Mouse (Mus musculus) brain, adult 2 months (tissue): ENCODE measurements around the gene Spcs3.
A peak's percentile ranks its signal among the peaks of the same experiment; 100 is the strongest.

ENCODE experiments used
- DNase-seq: peaks from one replicate; pipeline ENCODE4 v3.0.0; 2011; ENCODE audit warnings: low read depth, low spot score

Gene Spcs3

DNA sequence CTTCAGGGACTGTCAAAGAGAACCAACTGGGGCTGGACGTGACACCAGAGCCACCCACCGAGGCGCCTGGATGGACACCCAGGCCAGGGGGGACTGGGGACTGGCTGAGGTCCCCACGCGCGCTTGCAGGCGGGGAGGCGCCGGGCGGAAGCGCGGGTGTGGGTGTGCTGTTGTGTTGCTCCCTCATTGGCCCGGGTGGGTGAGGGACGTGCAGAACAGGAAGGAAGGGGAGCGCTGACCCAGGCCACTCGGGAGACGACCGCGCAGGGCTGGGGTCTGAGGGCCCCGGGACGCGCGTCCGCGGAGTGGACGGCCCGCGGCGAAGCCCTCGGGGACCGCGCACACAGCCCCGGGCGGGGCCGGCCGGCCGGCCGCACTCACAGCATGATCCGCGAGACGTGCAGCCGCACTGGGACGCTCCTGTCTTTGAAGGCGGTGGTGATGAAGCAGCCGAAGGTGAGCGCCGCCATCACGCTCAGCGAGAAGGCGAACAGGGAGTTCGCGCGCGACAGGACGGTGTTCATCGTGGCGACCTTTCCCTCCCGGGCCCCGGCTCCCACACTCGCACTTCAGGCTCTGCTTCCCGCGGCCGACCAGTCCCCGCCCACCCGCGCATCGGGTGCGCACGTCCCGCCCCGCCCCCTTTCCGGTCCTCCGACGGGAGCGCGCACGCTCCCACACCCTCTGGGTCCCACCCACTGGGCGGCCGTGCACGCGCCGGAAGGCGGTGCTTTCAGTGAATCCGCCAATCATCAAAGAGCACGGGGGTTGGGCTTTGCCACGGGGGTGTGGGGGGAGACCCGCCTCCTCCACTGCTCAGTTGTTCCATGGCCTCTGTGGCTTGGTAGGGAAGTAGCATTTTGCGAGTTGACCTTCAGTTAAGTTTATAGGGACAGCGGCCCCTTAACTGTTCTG lies at the start of gene Spcs3, which contains the start of gene Asb5:
Gene Spcs3, minus strand, starts transcription at position 617 of the 915 bp plus-strand sequence.
Gene Asb5, plus strand, starts transcription at position 199 of the 915 bp plus-strand sequence.
- peak; percentile 98 for DNase-seq

DNA sequence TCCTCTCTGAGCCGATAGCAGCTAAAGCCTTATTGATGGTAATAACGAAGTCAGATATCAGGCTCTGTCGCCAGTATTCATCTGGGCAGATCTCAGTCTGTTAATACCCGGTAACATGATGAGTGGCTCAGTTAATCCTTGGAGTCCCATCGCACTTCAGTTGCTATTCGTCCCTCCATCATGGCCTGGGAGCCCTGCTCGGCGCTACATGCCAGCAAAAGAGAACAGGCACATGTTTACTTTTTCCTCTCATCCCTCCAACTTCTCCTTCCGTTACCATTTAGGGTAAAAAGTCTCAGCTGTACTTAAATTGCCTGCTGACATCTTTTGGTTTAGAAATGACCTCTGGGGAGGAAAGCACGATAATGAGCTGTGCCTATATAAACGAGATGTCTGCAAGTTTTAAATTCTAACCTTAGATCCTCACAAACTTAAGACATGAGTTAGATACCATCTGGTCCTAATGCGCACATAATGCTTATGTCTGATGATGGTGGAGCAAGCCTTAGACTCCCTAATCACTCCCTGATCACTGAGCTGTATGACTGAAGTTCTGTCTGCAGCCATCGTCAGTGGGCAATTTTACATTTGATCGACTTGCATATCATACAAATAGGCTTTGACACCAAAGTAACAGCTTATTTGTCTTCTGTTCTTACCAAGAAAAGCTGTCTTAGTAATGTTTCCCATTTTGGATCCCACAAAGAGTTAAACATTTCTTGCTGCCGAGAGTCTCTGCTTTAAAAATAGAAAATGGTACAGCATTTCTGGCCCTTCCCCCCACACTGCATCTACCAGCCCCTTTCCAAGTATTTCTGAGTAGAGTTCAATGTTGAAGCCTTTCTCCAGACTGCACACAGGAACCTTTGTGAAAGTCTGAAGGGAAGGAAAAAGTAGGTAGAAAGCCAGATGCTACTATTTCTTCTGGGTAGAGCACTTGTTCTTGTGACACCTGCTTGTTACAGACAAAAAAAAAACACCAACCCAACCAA lies 41.1 kb upstream of the Spcs3 start:
- DNase-seq, result no peak

DNA sequence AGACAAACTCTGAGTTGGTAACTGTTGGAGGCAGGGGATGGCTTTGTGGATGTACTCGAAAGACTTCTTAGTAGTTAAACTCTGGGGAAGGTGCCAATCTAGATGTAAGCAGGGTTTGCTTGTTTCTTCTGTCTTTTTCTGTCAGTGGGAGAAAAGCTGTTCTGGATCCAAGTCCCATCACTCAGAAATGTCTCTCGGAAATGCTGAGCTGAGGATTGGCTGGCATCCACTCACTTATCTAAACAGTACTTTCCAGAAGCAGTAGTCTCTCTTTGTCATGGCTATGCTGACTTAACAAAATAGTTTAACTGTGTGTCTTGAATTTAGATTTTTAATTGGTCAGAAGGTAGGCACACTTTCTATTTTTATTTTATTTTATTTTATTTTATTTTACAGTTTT lies 37.4 kb upstream of the Spcs3 start:
- DNase-seq, result peak; percentile 40

- DNase-seq, result no peak
Measured at GRCm38 (mm10) chr8:54565603-54566260, 35.9 kb upstream of the Spcs3 start.

DNA sequence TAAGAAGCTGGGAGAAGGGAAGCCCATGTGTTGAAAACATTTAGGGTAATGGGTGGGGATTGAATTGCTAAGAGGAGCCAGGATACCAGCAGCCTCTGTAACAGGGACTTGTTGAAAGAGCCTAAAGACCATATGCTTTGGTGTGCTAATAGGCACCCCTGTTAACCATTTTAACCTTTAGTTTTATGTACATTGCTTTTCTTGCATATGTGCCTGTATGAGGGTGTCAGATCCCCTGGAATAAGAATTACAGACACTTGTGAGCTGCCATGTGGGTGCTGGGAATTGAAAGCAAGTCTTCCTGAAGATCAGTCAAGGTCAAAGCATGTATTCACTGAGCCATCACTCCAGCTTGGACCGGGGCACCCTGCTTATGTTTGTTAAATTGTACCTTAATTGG lies 35.4 kb upstream of the Spcs3 start:
- no peak for DNase-seq

DNA sequence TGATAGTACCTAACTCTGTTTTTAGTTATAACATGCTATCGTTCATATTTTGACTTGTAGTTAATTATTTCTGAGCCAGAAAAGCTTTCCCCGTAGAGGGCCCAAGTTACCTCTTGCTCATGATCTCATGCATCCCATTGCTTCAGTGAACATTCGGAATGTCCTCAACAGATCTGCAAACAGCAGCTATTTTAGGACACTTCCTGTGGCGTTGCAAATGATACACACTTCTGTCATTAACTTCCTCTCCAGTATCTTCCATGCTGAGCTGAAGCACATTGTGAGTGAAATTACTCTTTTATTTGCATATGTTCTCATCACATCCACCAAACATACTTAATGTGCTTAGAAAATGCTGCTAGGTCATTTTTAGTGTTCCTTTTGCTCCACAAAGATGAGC lies 32.3 kb upstream of the Spcs3 start:
- DNase-seq, result peak; percentile 43

GRCm38 (mm10) chr8:54554921-54555320 lies 25.1 kb upstream of the Spcs3 start:
- peak; percentile 62 for DNase-seq

DNA sequence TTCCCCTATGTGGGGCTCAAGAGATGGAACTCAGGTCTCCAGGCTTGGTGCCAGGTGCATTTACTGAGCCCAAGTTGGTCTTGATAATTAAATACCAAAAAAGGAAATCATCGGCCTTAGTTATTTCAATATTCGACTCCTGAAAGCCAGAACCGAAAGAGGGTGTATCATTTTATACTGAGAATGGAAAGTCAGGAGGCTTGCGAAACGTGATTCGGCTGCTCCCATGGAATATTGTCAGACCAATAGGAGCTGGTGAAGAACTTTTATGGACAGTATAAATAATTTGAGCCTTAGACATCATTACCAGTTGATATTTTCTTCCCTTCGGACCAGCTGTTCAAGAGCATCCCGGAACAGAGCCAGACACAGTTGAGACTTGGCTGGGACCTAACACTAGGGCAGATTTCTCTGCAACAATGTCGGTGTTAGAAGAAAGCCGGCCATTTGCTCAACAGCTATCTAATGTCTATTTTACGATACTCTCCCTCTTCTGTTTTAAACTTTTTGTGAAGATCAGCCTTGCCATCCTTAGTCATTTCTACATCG lies 20.3 kb upstream of the Spcs3 start:
- no peak for DNase-seq

- peak; percentile 57 for DNase-seq
Measured at GRCm38 (mm10) chr8:54548383-54548782, 18.6 kb upstream of the Spcs3 start.

DNA sequence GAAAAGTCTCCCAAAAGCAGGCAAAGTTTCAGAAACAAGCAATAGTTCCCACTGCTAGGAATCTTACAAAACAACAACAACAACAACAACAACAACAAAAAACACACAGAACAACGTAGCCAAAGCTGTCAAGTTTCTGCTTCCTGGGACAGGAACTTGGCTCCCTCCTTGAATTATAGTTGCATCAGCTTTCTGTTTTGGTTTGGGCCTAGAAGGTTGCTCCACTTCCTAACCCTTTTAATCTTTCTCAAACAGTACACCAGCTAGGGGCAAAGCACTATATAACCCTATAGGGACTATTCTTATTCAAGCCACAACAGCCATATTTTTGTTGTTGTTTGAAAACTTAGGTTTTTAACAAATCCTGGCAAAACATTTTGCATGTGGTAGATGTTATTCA lies 11.5 kb upstream of the Spcs3 start:
- DNase-seq, result no peak

DNA sequence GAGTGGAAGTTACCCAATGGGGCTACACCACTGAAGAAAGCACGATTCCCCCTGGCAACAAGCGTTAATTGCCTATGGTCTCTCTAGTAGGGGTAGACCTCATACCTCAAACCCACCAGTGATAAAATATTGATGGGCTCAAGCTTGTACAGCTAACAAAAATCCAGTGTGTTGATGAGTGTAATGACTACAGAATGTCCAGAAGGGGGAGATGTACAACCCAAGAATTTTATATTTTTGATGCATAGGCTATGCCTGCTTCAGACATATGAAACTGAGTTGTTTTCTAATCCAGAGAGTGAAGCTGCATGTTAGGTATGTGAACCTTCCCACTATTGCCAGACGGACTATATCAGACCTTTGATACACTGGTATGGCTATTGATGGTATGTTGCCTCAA lies 7.5 kb upstream of the Spcs3 start:
- peak; percentile 22 for DNase-seq

DNA sequence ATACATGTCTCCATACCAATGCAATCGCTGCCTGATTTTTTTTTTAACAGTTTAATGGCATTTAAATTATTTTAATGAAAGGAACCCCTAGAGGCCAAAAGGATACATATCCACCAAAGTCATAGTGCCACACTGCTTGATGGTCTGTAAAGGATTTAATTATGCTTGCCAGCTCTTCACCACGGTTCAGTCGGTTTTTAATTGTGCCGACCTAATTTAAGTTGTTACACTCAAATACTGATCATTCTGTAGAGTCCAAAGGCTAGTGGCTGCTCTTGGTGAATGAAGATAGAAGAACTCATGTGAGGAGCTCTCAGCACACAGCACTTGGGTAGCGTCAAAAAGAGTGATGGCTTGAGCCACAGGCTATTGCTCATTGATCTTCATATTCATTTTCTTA lies 5.4 kb upstream of the Spcs3 start:
- no peak for DNase-seq

GRCm38 (mm10) chr8:54528571-54528970 lies 1.2 kb downstream of the Spcs3 start:
- DNase-seq, result no peak

GRCm38 (mm10) chr8:54526700-54527099 lies 3.1 kb downstream of the Spcs3 start:
- DNase-seq, result no peak

- DNase-seq, result no peak
Measured at GRCm38 (mm10) chr8:54525606-54526005, 4.2 kb downstream of the Spcs3 start.

DNA sequence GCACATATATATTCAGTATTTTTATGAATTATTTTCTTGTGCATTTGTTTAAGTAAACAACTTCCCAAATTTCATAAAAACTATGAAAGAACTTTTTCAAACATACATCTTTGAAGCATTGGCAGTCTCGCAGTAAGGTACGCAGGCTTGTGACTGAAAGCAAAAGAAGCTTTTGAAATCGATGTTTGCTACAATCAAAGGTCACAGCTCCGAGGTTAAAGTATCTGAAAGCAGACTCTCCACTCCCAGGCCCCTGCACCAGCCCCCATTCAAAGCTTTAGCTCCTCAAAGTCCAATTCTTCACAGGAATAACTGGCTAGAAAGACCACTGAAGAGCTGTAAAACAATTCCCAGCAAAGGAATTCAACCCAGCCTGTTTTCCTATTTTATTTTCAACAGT lies 9.3 kb downstream of the Spcs3 start:
- no peak for DNase-seq

DNA sequence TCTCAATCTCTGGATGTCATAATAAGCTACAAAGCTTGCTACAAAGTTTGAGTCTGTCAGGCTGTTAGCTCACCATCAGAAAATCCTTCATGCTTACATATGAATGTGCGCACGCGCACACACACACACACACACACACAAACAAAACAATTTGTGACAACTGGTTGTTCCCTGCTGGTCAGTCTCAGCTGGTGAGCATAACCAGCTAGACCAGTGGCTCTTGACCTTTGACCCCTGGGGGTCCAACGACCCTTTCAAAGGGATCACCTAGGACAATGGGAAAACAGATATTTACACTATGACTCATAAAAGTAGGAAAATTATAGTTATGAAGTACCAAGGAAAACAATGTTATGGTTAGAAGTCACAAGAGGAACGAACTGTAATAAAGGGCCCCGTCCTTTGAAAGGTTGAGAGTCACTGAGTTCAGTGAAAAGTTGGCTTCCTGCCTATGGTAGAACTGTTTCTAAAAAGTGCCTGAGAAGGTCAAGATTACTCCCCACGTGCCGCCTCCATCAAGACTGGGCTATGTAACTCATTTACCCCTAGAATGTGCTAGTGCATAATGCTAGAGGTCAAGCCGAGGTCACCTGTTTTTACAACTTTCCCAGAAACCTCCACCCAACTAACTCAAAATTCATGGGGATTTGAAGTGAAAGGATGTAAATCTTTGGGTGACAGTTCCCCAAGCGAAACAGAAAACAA lies 10.9 kb downstream of the Spcs3 start:
- DNase-seq, result no peak

GRCm38 (mm10) chr8:54512200-54512599 lies 17.6 kb downstream of the Spcs3 start:
- DNase-seq, result peak; percentile 22

DNA sequence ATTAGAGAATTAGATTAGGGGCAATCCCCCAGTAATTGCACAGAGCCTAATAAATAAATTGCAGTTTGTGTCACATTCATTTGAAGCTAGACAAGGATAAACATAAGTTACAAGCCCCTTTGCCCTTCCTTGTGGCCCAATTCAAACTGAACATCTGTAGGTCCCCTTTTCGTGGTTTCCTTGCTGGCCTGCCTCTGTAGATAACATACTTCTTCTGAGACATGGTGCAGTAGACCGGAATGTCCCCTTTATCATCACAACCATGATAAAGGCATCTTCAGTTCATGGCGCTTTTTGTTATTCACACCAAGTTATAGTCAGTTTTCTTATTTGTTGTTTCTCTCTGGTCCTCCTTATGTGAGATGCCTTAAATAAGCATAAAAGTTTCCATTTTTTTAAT lies 18.0 kb downstream of the Spcs3 start:
- no peak for DNase-seq

DNA sequence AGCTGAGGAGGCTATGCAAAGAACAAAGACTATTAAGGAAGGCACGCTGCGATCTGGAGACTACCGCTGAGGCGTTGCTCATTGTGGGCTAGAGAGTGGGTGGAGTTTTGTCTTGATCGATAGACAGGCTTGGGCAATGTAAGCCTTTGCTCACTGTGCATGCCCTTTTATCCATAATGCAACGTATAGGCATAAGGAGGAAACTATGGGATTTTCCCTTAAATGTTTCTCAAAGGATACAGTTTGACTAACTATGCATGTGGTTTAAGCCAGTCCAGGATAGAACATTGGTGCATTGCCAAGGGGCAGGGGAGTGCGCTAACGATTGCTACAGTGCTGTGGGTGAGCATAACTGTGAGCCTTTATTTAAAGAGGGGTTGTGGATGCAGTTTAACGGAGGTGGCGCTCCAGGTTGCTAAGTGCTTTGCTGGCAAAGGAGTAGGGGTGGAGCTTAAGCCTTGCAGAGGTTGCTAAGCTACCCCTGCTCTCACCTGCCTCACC lies 20.5 kb downstream of the Spcs3 start:
- peak; percentile 89 for DNase-seq

GRCm38 (mm10) chr8:54508814-54509213 lies 21.0 kb downstream of the Spcs3 start:
- DNase-seq, result peak; percentile 67
